Mouse (Mus musculus) stomach, embryonic 15.5 days (tissue): ENCODE results near the gene Kat14. TPM values are rescaled to one million over a fixed set of nuclear protein-coding genes. Genes with fewer than 3 reads are reported as not detected.

Experiments used
- ATAC-seq: fragments of 200-750 bp; cut with Nextera tagmentation; 2 replicates; pipeline ENCODE4 v1.8.0; 2017; ENCODE audit warnings: low read depth, moderate number of reproducible peaks, moderate TSS enrichment; ENCODE audit not compliant: insufficient read depth, low FRiP score
- H3K27ac ChIP-seq: fragments of 300-500 bp; sonication (generic); 2 replicates; pipeline ENCODE4 v1.5.1; 2015; ENCODE audit warnings: mild to moderate bottlenecking, inconsistent platforms
- H3K27me3 ChIP-seq: fragments of 300-500 bp; sonication (generic); replicated peaks from 2 replicates; pipeline ENCODE4 v1.6.1; 2015; ENCODE audit warnings: inconsistent platforms
- H3K36me3 ChIP-seq: fragments of 300-500 bp; sonication (generic); 2 replicates; pipeline ENCODE4 v1.6.1; 2015; ENCODE audit warnings: inconsistent platforms
- H3K4me1 ChIP-seq: fragments of 300-500 bp; sonication (generic); 2 replicates; pipeline ENCODE4 v1.6.1; 2015; ENCODE audit warnings: inconsistent platforms
- H3K4me2 ChIP-seq: fragments of 300-500 bp; sonication (generic); 2 replicates; pipeline ENCODE4 v1.6.1; 2015; ENCODE audit warnings: mild to moderate bottlenecking, inconsistent platforms
- H3K4me3 ChIP-seq: fragments of 300-500 bp; sonication (generic); replicated peaks from 2 replicates; pipeline ENCODE4 v1.5.1; 2015; ENCODE audit warnings: inconsistent platforms
- H3K9ac ChIP-seq: fragments of 300-500 bp; sonication (generic); 2 replicates; pipeline ENCODE4 v1.6.1; 2015; ENCODE audit warnings: inconsistent platforms
- H3K9me3 ChIP-seq: fragments of 300-500 bp; sonication (generic); 2 replicates; pipeline ENCODE4 v1.6.1; 2016; ENCODE audit warnings: inconsistent platforms
- WGBS: fragments of 180-500 bp; shearing (Covaris S2); methylation state at CpG from one replicate; pipeline ENCODE4 v1.1.7; 2015; 5-methylcytosine and 5-hydroxymethylcytosine counted together
- polyA plus RNA-seq: library from polyadenylated mRNA; unstranded; fragments of >200 nt; fragmentation: Nextera tagmentation; extraction: Ambion mirVana; gene quantifications from 2 replicates; pipeline ENCODE4 v1.2.1, GENCODE M21; 2015

The Kat14 gene
- polyA plus RNA-seq, 1 experiment from 2014 or later, result 40.5 TPM

DNA sequence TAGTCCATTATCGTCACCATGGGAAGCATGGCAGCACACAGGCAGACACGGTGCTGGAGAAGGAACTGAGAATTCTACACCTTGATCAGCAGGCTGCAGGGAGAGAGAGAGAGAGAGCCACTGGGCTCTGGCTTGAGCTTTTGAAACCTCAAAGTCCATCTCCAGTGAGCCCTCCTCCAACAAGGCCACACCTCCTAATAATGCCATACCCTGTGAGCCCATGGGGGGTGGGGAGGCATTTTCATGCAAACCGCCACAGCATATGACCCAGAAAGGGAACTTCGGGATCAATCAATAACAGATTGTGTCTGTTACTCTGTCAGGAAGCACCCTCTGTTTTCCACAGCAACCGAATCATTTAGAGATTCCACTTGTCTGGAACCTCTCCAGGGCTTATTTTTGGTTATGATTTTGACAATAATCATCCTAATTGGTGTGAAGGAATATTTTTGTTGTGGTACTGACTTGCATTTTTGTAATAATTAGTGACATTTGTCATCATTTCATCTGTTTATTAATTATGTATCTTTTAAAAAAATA, 62.6 kb downstream of the Kat14 start:
- H3K4me1 ChIP-seq, result no peaks in the 10 kb centered on the region
- no peak overlapping the region for H3K4me2 ChIP-seq
- H3K27me3 ChIP-seq, result no peaks in the 10 kb centered on the region
- H3K9me3 ChIP-seq, result no peaks in the 10 kb centered on the region
- 76% methylated on average over 5 of the region's 5 CpGs for WGBS
- ATAC-seq, result no peak
- H3K27ac ChIP-seq, result no peak overlapping the region
- H3K36me3 ChIP-seq, result no peaks in the 10 kb centered on the region
- H3K4me3 ChIP-seq, result no peak overlapping the region
- no peak overlapping the region for H3K9ac ChIP-seq

DNA sequence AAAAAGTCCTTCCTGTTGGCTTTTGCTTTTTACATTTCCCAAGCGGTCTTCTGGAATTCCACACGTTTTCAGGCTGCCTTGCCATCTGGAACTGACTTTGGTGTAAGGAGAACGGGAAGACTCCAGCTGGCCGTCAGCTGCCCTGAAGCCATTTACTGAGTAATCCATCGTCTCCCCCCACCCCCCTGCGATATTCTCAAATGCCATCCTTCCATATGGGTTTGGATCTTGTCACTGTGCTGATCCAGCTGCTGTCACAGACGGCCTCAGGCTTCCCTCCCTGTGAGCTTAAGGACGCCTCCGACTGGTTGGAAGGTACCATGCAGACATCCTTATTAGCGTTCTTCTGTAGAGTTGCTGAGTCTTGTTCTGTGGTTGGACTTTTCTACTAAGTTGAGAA, 66.9 kb downstream of the Kat14 start:
- no peaks in the 10 kb centered on the region for H3K4me1 ChIP-seq
- H3K27ac ChIP-seq, result no peak overlapping the region
- H3K27me3 ChIP-seq, result no peaks in the 10 kb centered on the region
- ATAC-seq, result no peak
- no peak overlapping the region for H3K4me3 ChIP-seq
- H3K9me3 ChIP-seq, result no peaks in the 10 kb centered on the region
- WGBS, result 68% methylated on average over 10 of the region's 10 CpGs
- no peaks in the 10 kb centered on the region for H3K36me3 ChIP-seq
- no peak overlapping the region for H3K4me2 ChIP-seq
- H3K9ac ChIP-seq, result no peak overlapping the region

- Histone ChIP-seq H3K27ac (no peak overlapping the region), H3K36me3 (no peaks in the 10 kb centered on the region), H3K4me3 (no peak overlapping the region), H3K9ac (no peak overlapping the region), H3K4me1 (peaks cover 3% of the 10 kb centered on the region; the same call in 1 of the 2 replicates), H3K27me3 (no peaks in the 10 kb centered on the region), H3K9me3 (no peaks in the 10 kb centered on the region), H3K4me2 (no peak overlapping the region)
- no peak for ATAC-seq
- whole genome bisulfite sequencing, result 59% methylated on average over 4 of the region's 4 CpGs
Observed at GRCm38 (mm10) chr2:144438424-144438823, 69.6 kb downstream of the Kat14 start.

DNA sequence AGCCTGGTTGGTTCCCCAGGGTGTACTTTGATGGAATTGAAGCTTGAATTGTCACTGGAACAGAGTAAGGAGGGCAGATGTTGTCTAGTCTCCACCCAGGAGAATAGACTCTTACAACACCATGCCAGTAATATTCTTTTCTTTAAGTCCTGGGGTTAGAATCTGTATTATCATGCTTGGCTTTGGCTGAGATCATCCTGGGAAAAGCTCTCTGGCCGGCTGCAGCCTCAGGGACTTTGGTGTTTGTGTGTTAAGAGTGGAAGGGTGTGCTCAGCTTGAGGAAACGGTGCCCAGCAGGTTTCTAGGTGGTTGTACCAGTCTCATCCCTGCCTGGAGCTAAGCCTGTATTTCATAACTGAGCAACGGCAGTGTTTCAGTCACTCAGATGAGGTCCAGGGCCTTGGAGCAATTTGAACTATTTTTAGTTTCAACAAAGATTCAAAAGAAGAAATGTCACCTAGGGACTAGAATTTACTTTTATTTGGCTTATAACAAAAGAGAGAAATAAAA, 70.5 kb downstream of the Kat14 start:
- no peaks in the 10 kb centered on the region for H3K27me3 ChIP-seq
- no peak overlapping the region for H3K27ac ChIP-seq
- WGBS, result 61% methylated on average over 3 of the region's 3 CpGs
- no peak for ATAC-seq
- H3K9me3 ChIP-seq, result no peaks in the 10 kb centered on the region
- no peaks in the 10 kb centered on the region for H3K36me3 ChIP-seq
- H3K4me3 ChIP-seq, result no peak overlapping the region
- no peak overlapping the region for H3K9ac ChIP-seq
- peaks cover 3% of the 10 kb centered on the region; the same call in 1 of the 2 replicates for H3K4me1 ChIP-seq
- no peak overlapping the region for H3K4me2 ChIP-seq

- no peak overlapping the region for H3K4me3 ChIP-seq
- H3K27ac ChIP-seq, result no peak overlapping the region
- H3K9ac ChIP-seq, result no peak overlapping the region
- ATAC-seq, result peak; percentile 47; the same call in 1 of the 2 replicates
- no peak overlapping the region for H3K4me2 ChIP-seq
- peaks cover 3% of the 10 kb centered on the region; the same call in 1 of the 2 replicates for H3K4me1 ChIP-seq
- H3K9me3 ChIP-seq, result no peaks in the 10 kb centered on the region
- no peaks in the 10 kb centered on the region for H3K27me3 ChIP-seq
- no peaks in the 10 kb centered on the region for H3K36me3 ChIP-seq
- WGBS, result 61% methylated on average over 11 of the region's 11 CpGs
Observed at GRCm38 (mm10) chr2:144441386-144441915, 72.7 kb downstream of the Kat14 start.

GRCm38 (mm10) chr2:144446360-144446999, 77.7 kb downstream of the Kat14 start:
- H3K4me3 ChIP-seq, result no peak overlapping the region
- 80% methylated on average over 7 of the region's 7 CpGs for WGBS
- H3K36me3 ChIP-seq, result no peaks in the 10 kb centered on the region
- H3K9ac ChIP-seq, result no peak overlapping the region
- H3K27ac ChIP-seq, result no peak overlapping the region
- H3K4me1 ChIP-seq, result peaks cover 1% of the 10 kb centered on the region; the same call in 1 of the 2 replicates
- H3K9me3 ChIP-seq, result no peaks in the 10 kb centered on the region
- no peaks in the 10 kb centered on the region for H3K27me3 ChIP-seq
- no peak for ATAC-seq
- no peak overlapping the region for H3K4me2 ChIP-seq

DNA sequence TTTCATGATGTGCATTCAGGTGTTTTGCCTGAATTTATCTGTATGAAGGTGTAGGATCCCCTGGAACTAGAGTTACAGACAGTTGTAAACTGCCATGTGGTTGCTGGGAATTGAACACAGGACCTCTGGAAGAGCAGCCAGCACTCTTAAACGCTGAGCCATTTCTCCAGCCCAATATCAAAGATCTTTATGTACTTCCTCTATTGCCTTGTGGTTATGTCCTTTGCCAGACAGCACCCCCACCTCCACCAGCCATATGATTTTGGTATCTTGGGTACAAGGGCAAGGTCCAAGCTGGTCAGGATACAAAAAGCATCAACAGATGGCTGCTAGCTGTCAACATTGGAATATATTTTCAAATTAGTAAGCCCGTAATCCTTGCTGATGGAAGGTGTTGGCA, 81.6 kb downstream of the Kat14 start:
- no peak overlapping the region for H3K27ac ChIP-seq
- H3K9me3 ChIP-seq, result no peaks in the 10 kb centered on the region
- no peak for ATAC-seq
- H3K9ac ChIP-seq, result no peak overlapping the region
- no peaks in the 10 kb centered on the region for H3K36me3 ChIP-seq
- 0 out of 2 replicates have a peak, but pooled peaks cover 3% of the 10 kb centered on the region for H3K27me3 ChIP-seq
- no peak overlapping the region for H3K4me2 ChIP-seq
- H3K4me3 ChIP-seq, result no peak overlapping the region
- no peaks in the 10 kb centered on the region for H3K4me1 ChIP-seq
- WGBS, result 68% methylated on average over 2 of the region's 2 CpGs

DNA sequence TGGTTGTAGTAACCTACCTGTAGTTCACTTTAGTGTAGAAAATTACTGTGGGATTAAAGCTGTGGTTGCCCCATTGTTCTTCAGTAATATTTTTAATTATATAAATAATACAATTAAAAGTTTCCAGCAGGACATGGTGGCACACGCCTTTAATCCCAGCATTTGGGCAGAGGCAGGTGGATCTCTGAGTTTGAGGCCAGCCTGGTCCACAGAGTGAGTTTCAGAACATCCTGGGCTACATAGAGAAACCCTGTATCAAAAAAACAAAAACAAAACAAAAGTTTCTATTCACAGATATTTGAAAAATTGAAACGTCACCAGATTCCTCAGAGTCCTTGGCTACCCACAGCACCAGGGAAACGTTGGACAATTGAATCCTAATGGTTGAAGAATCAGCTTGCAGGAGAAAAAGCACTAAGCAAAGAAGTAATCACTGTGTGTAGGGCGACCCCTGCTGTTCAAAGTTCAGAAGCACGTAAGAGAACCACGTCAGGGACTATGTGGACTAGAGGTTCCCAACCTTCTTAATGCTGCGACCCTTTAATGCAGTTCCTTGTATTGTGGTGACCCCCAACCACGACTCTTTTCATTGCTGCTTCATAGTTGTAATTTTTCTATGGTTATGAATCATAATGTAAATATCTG, 83.7 kb downstream of the Kat14 start:
- Histone ChIP-seq H3K4me1 (no peaks in the 10 kb centered on the region), H3K27me3 (0 out of 2 replicates have a peak, but pooled peaks cover 3% of the 10 kb centered on the region), H3K4me2 (no peak overlapping the region), H3K9ac (no peak overlapping the region), H3K36me3 (no peaks in the 10 kb centered on the region), H3K9me3 (no peaks in the 10 kb centered on the region), H3K4me3 (no peak overlapping the region), H3K27ac (no peak overlapping the region)
- peak; percentile 75 for ATAC-seq
- WGBS, result 12% methylated on average over 8 of the region's 8 CpGs

Other genes with a start within 250 kb of the Kat14 start
- gene Mgme1, start 98.3 kb upstream of the Kat14 start, polyA plus RNA-seq, result 20.2 and 21.3 TPM in 2 replicates
- gene Snx5, start 98.1 kb upstream of the Kat14 start, polyA plus RNA-seq, result 122 and 130 TPM in 2 replicates
- gene Ovol2, start 36.8 kb upstream of the Kat14 start, polyA plus RNA-seq, result 3.6 and 4.0 TPM in 2 replicates
- 0.84 and 6.1 TPM in 2 replicates for gene Pet117, start within 50 bp of the Kat14 start, polyA plus RNA-seq
- 1.2 and 2.4 TPM in 2 replicates for gene Dzank1, start 158.4 kb downstream of the Kat14 start, polyA plus RNA-seq
- gene Polr3f, start 158.7 kb downstream of the Kat14 start, polyA plus RNA-seq, result 21.9 and 22.6 TPM in 2 replicates
- 61.4 and 65.1 TPM in 2 replicates for gene Rbbp9, start 181.9 kb downstream of the Kat14 start, polyA plus RNA-seq
- 95.9 and 113 TPM in 2 replicates for gene Sec23b, start 187.2 kb downstream of the Kat14 start, polyA plus RNA-seq
- 38.2 and 41.1 TPM in 2 replicates for gene Smim26, start 225.1 kb downstream of the Kat14 start, polyA plus RNA-seq
- 39.6 and 43.0 TPM in 2 replicates for gene Dtd1, start 230.9 kb downstream of the Kat14 start, polyA plus RNA-seq